Mouse (Mus musculus): ENCODE data around the gene Grip2.

The Grip2 gene

DNA sequence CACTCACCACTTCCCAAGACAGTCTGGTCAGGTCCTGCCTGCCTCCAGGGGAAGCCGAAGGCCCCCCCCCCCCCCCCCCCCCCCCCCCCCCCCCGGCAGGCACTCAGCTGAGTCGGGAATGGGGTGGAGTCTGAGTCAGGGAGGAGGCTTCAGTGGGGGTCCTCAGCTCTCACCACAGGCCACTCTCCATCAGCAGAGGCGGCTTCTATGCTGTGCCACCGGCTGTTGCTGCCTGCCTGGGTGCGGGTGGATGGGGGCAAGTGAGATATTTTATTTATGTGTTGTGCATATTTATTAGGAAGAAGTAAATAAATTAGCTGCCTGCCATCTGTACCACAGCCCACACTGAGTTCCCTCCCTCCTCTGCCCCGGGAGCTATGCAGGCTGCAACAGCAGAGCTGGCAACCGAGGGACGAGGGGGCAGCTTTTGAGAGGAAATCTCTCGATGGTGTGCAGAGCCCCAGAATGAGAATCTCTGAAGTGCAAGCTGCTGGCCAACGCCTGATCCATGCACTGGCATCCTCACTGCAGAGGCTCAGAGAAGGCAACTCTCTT lies at the start of gene Grip2:
TSS of gene Grip2 (minus strand) at position 235 of the 555 bp plus-strand sequence.
- H3K4me1 ChIP-seq (replicated peaks; ENCODE audit: low read depth, low read length) = peaks cover 27% of the 10 kb centered on the region
- no peak within 1 kb of the TSS for H3K4me3 ChIP-seq (replicated peaks; ENCODE audit: low read length)
- H3K9me3 ChIP-seq (ENCODE audit: low read length) = no peaks in the 10 kb centered on the region
- no peaks in the 10 kb centered on the region for H3K27me3 ChIP-seq (ENCODE audit: insufficient read depth, low read length)
- no peak for TF ChIP-seq CTCF (conservative IDR thresholded peaks at IDR 0.05; ENCODE audit: low read length)
- no peak for TF ChIP-seq NANOG (IDR thresholded peaks at IDR 0.05; ENCODE audit: borderline replicate concordance, low read length)
- no peak for TF ChIP-seq POU5F1 (IDR thresholded peaks at IDR 0.05; ENCODE audit: borderline replicate concordance, low read length)
- no peaks in the 10 kb centered on the region for H3K36me3 ChIP-seq (ENCODE audit: insufficient read depth, low read length)

DNA sequence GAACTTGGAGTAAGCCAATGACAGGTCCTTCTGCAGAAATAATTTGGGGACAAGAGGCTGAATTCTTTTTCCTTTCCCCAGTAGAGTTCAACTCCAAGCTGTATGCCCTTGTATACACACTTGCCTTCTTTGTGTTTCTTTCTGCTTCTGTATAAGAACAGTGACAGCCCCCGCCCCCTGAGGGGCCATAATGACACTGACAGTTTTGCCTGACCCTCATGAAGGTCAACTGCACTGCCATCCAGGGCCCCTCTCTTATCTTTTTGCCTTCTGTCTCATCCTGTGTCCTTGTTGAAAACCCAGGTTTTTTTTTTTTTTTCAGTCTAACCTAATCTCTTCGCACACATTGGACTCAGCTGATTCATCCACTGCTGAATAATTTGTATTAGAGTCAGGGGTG lies 45.7 kb upstream of the Grip2 start:
- Histone ChIP-seq H3K36me3 (ENCODE audit: insufficient read depth, low read length) (no peaks in the 10 kb centered on the region), H3K4me1 (replicated peaks; ENCODE audit: low read depth, low read length) (peaks cover 21% of the 10 kb centered on the region), H3K4me3 (replicated peaks; ENCODE audit: low read length) (no peak overlapping the region), H3K27me3 (ENCODE audit: insufficient read depth, low read length) (no peaks in the 10 kb centered on the region), H3K9me3 (ENCODE audit: low read length) (no peaks in the 10 kb centered on the region)
- TF ChIP-seq CTCF (conservative IDR thresholded peaks at IDR 0.05; ENCODE audit: low read length) (no peak), POU5F1 (IDR thresholded peaks at IDR 0.05; ENCODE audit: borderline replicate concordance, low read length) (no peak), NANOG (IDR thresholded peaks at IDR 0.05; ENCODE audit: borderline replicate concordance, low read length) (no peak)

GRCm38 (mm10) chr6:91868091-91868490 lies 41.0 kb upstream of the Grip2 start:
- TF ChIP-seq POU5F1 (IDR thresholded peaks at IDR 0.05; ENCODE audit: borderline replicate concordance, low read length) (no peak), CTCF (conservative IDR thresholded peaks at IDR 0.05; ENCODE audit: low read length) (no peak), NANOG (IDR thresholded peaks at IDR 0.05; ENCODE audit: borderline replicate concordance, low read length) (no peak)
- peaks cover 16% of the 10 kb centered on the region for H3K27me3 ChIP-seq (ENCODE audit: insufficient read depth, low read length)
- H3K4me3 ChIP-seq (replicated peaks; ENCODE audit: low read length) = no peak overlapping the region
- H3K36me3 ChIP-seq (ENCODE audit: insufficient read depth, low read length) = no peaks in the 10 kb centered on the region
- no peaks in the 10 kb centered on the region for H3K9me3 ChIP-seq (ENCODE audit: low read length)
- H3K4me1 ChIP-seq (replicated peaks; ENCODE audit: low read depth, low read length) = peaks cover 9% of the 10 kb centered on the region; the same call in 1 of the 2 replicates

GRCm38 (mm10) chr6:91865601-91866000 lies 38.6 kb upstream of the Grip2 start:
- Histone ChIP-seq H3K27me3 (ENCODE audit: insufficient read depth, low read length) (peaks cover 25% of the 10 kb centered on the region), H3K36me3 (ENCODE audit: insufficient read depth, low read length) (no peaks in the 10 kb centered on the region), H3K4me3 (replicated peaks; ENCODE audit: low read length) (no peak overlapping the region), H3K4me1 (replicated peaks; ENCODE audit: low read depth, low read length) (no peaks in the 10 kb centered on the region), H3K9me3 (ENCODE audit: low read length) (no peaks in the 10 kb centered on the region)
- TF ChIP-seq POU5F1 (IDR thresholded peaks at IDR 0.05; ENCODE audit: borderline replicate concordance, low read length) = no peak
- no peak for TF ChIP-seq NANOG (IDR thresholded peaks at IDR 0.05; ENCODE audit: borderline replicate concordance, low read length)
- no peak for TF ChIP-seq CTCF (conservative IDR thresholded peaks at IDR 0.05; ENCODE audit: low read length)

GRCm38 (mm10) chr6:91864595-91864994 lies 37.5 kb upstream of the Grip2 start:
- TF ChIP-seq CTCF (conservative IDR thresholded peaks at IDR 0.05; ENCODE audit: low read length) (no peak), POU5F1 (IDR thresholded peaks at IDR 0.05; ENCODE audit: borderline replicate concordance, low read length) (no peak), NANOG (IDR thresholded peaks at IDR 0.05; ENCODE audit: borderline replicate concordance, low read length) (no peak)
- H3K36me3 ChIP-seq (ENCODE audit: insufficient read depth, low read length) = no peaks in the 10 kb centered on the region
- H3K4me1 ChIP-seq (replicated peaks; ENCODE audit: low read depth, low read length) = no peaks in the 10 kb centered on the region

GRCm38 (mm10) chr6:91862848-91863247 lies 35.8 kb upstream of the Grip2 start:
- TF ChIP-seq POU5F1 (IDR thresholded peaks at IDR 0.05; ENCODE audit: borderline replicate concordance, low read length) = no peak
- Histone ChIP-seq H3K36me3 (ENCODE audit: insufficient read depth, low read length) (no peaks in the 10 kb centered on the region), H3K4me3 (replicated peaks; ENCODE audit: low read length) (no peak overlapping the region)

More at GRCm38 (mm10) chr6:91864595-91864994, 37.5 kb upstream of the Grip2 start:
- no peak overlapping the region for H3K4me3 ChIP-seq (replicated peaks; ENCODE audit: low read length)
- H3K27me3 ChIP-seq (ENCODE audit: insufficient read depth, low read length) = peaks cover 27% of the 10 kb centered on the region
- H3K9me3 ChIP-seq (ENCODE audit: low read length) = 0 out of 2 replicates have a peak, but pooled peaks cover 2% of the 10 kb centered on the region

DNA sequence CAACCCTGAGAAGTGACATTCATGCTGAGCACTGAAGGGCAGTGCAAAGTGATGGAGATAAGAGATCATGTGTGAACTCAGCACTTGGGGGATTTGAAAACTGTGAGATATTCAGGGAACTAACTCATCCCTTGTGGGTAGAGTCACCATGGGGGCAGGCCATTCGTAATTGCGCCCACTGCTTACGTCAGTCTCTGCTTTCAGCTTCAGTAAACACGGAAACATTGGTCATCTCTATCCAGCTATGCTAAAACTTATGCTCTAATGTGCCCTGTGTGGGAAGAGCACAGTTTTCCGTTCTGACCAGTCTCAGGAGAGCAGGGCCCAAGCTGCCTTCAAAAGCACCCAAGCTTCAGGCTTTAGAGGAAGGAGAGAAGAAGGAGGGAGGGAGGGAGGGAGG lies 31.3 kb upstream of the Grip2 start:
- Histone ChIP-seq H3K9me3 (ENCODE audit: low read length) (0 out of 2 replicates have a peak, but pooled peaks cover 3% of the 10 kb centered on the region), H3K4me1 (replicated peaks; ENCODE audit: low read depth, low read length) (no peaks in the 10 kb centered on the region)
- TF ChIP-seq NANOG (IDR thresholded peaks at IDR 0.05; ENCODE audit: borderline replicate concordance, low read length) (no peak), POU5F1 (IDR thresholded peaks at IDR 0.05; ENCODE audit: borderline replicate concordance, low read length) (no peak), CTCF (conservative IDR thresholded peaks at IDR 0.05; ENCODE audit: low read length) (no peak)

More at GRCm38 (mm10) chr6:91862848-91863247, 35.8 kb upstream of the Grip2 start:
- Histone ChIP-seq H3K4me1 (replicated peaks; ENCODE audit: low read depth, low read length) (no peaks in the 10 kb centered on the region), H3K27me3 (ENCODE audit: insufficient read depth, low read length) (peaks cover 27% of the 10 kb centered on the region), H3K9me3 (ENCODE audit: low read length) (0 out of 2 replicates have a peak, but pooled peaks cover 3% of the 10 kb centered on the region)

GRCm38 (mm10) chr6:91852550-91852949 lies 25.5 kb upstream of the Grip2 start:
- Histone ChIP-seq H3K27me3 (ENCODE audit: insufficient read depth, low read length) (peaks cover 48% of the 10 kb centered on the region), H3K9me3 (ENCODE audit: low read length) (no peaks in the 10 kb centered on the region), H3K36me3 (ENCODE audit: insufficient read depth, low read length) (no peaks in the 10 kb centered on the region), H3K4me3 (replicated peaks; ENCODE audit: low read length) (no peak overlapping the region), H3K4me1 (replicated peaks; ENCODE audit: low read depth, low read length) (peaks cover 9% of the 10 kb centered on the region)
- TF ChIP-seq CTCF (conservative IDR thresholded peaks at IDR 0.05; ENCODE audit: low read length) = peak; percentile 94
- TF ChIP-seq POU5F1 (IDR thresholded peaks at IDR 0.05; ENCODE audit: borderline replicate concordance, low read length) = no peak

More for the DNA sequence above, 31.3 kb upstream of the Grip2 start:
- H3K4me3 ChIP-seq (replicated peaks; ENCODE audit: low read length) = no peak overlapping the region
- no peaks in the 10 kb centered on the region for H3K36me3 ChIP-seq (ENCODE audit: insufficient read depth, low read length)
- peaks cover 53% of the 10 kb centered on the region for H3K27me3 ChIP-seq (ENCODE audit: insufficient read depth, low read length)

- H3K36me3 ChIP-seq (ENCODE audit: insufficient read depth, low read length) = no peaks in the 10 kb centered on the region
- H3K27me3 ChIP-seq (ENCODE audit: insufficient read depth, low read length) = peaks cover 72% of the 10 kb centered on the region
- H3K9me3 ChIP-seq (ENCODE audit: low read length) = no peaks in the 10 kb centered on the region
- H3K4me1 ChIP-seq (replicated peaks; ENCODE audit: low read depth, low read length) = peaks cover 31% of the 10 kb centered on the region
- TF ChIP-seq POU5F1 (IDR thresholded peaks at IDR 0.05; ENCODE audit: borderline replicate concordance, low read length) = no peak
- no peak for TF ChIP-seq NANOG (IDR thresholded peaks at IDR 0.05; ENCODE audit: borderline replicate concordance, low read length)
- no peak for TF ChIP-seq CTCF (conservative IDR thresholded peaks at IDR 0.05; ENCODE audit: low read length)
- H3K4me3 ChIP-seq (replicated peaks; ENCODE audit: low read length) = peak overlapping the region; percentile 84
Measured at GRCm38 (mm10) chr6:91843628-91844153, 16.6 kb upstream of the Grip2 start.

All from E14TG2a.4 (cell line).